20 mouse cellular contexts compared by ENCODE assay signal in the genomic region with DNA sequence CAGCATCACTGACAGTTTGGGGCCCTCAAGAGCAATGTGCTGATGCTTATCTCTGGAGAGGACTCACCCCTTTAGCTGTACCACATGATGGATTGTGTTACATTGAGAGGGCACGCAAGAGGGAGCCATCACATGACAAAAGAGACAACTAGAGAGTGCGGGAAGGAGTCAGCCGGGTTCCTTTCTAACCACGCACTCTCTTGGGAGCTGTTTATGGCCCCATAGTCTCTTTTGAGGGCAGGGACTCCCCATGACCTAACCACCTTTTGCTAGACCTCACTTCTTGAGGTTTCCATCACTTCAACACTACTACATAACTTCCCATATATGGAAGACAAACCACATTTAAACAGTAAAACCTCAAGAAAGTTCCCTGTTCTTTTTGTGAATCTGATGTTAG.
DNase-seq lines count a peak whose midpoint lies in the region; ATAC-seq and TF ChIP-seq lines count a peak whose summit lies in the region.
"Had no signal": no experiment of that assay in that cellular context is flagged by ENCODE, and none has a peak within 500 bp of the region (broad histone marks: within the 10 kb centered on the region; RNA-seq: fewer than 3 reads in every experiment).

No protein-coding gene starts in this region.

- no peak for ATAC-seq in embryonic facial prominence, embryonic 13.5 days (ENCODE audit: insufficient number of reproducible peaks, insufficient read depth, low FRiP score, low TSS enrichment, low read depth)
- no peak for ATAC-seq in hindbrain, embryonic 11.5 days (ENCODE audit: low FRiP score)
- ATAC-seq: activated CD4-positive, CD25-positive, alpha-beta regulatory T cell, adult 4 months; CD4-positive, CD25-positive, alpha-beta regulatory T cell, adult 4 months; forebrain, embryonic 13.5 days; forebrain, embryonic 15.5 days; forebrain, postnatal 0 days; Patski had no signal

- TF ChIP-seq EP300 in CH12.LX (IDR thresholded peaks at IDR 0.05; ENCODE audit: low read length) = no peak

- peaks cover 75% of the 10 kb centered on the region for H3K4me1 ChIP-seq in embryonic facial prominence, embryonic 13.5 days
- peaks cover 36% of the 10 kb centered on the region for H3K4me1 ChIP-seq in embryonic facial prominence, embryonic 10.5 days
- peaks cover 3 to 7% of the 10 kb centered on the region in 2 experiments; a peak in 3 of 4 replicates for H3K4me1 ChIP-seq in CH12.LX (ENCODE audit: control insufficient read depth in 1 of 2, insufficient read depth in 2 of 2)
- peaks cover 6% of the 10 kb centered on the region for H3K4me1 ChIP-seq in hindbrain, embryonic 11.5 days (replicated peaks; ENCODE audit: control insufficient read depth, insufficient read depth, low read length)

- no peak for TF ChIP-seq POLR2A in CH12.LX (IDR thresholded peaks at IDR 0.05; ENCODE audit: low read depth, low read length)

- no peaks in the 10 kb centered on the region for H3K79me2 ChIP-seq in CH12.LX (replicated peaks; ENCODE audit: control insufficient read depth, extremely low read depth, insufficient read depth, poor library complexity, severe bottlenecking)

- 74% methylated on average over 4 of the region's 4 CpGs for WGBS in embryonic facial prominence, embryonic 13.5 days
- WGBS in embryonic facial prominence, embryonic 10.5 days = 87% methylated on average over 4 of the region's 4 CpGs
- 73% methylated on average over 4 of the region's 4 CpGs for WGBS in hindbrain, embryonic 11.5 days

- no peak for DNase-seq in embryonic facial prominence, embryonic 10.5 days (ENCODE audit: low spot score)
- DNase-seq in 3T3-L1 (ENCODE audit: low read depth, low spot score) (peak; percentile 6), CH12.LX (ENCODE audit: extremely low read depth) (peak; percentile 27)
- DNase-seq in Muller cell, postnatal 12 days (ENCODE audit: inconsistent ontology term) = no peak
- no peak for DNase-seq in hindbrain, embryonic 11.5 days (ENCODE audit: low spot score)
- DNase-seq: adrenal gland, adult 8-10 months; adrenal gland, postnatal 14 days; adrenal gland, postnatal 36 days; cerebellum, adult 11-12 months; cerebellum, adult 2 months; cerebellum, adult 9-10 months; cerebellum, postnatal 10 days; cerebellum, postnatal 25 days; forebrain, postnatal 0 days had no signal

- H3K9me3 ChIP-seq in embryonic facial prominence, embryonic 13.5 days = no peaks in the 10 kb centered on the region
- no peaks in the 10 kb centered on the region for H3K9me3 ChIP-seq in embryonic facial prominence, embryonic 10.5 days
- peaks cover 7% of the 10 kb centered on the region for H3K9me3 ChIP-seq in CH12.LX (replicated peaks; ENCODE audit: low read length)
- no peaks in the 10 kb centered on the region for H3K9me3 ChIP-seq in hindbrain, embryonic 11.5 days (ENCODE audit: control insufficient read depth, low read length)
- H3K9me3 ChIP-seq: forebrain, embryonic 13.5 days; forebrain, embryonic 15.5 days had no signal

- H3K27me3 ChIP-seq in embryonic facial prominence, embryonic 13.5 days = no peaks in the 10 kb centered on the region
- H3K27me3 ChIP-seq in embryonic facial prominence, embryonic 10.5 days (replicated peaks; ENCODE audit: low read depth, poor library complexity, severe bottlenecking) = peaks cover 34% of the 10 kb centered on the region
- peaks cover 88% of the 10 kb centered on the region for H3K27me3 ChIP-seq in CH12.LX (replicated peaks)
- H3K27me3 ChIP-seq in hindbrain, embryonic 11.5 days (ENCODE audit: control insufficient read depth, insufficient read depth, low read length) = 0 out of 2 replicates have a peak, but pooled peaks cover 3% of the 10 kb centered on the region
- H3K27me3 ChIP-seq: forebrain, embryonic 15.5 days; Patski had no signal

- dilution Hi-C loops in CH12.LX (cut with MboI; ENCODE audit: extremely low pct_ligation_motif_present, extremely low pct_unique_long_range_greater_than_20kb, low sequenced_read_pairs) = no loop called here

- no peaks in the 10 kb centered on the region for H3K36me3 ChIP-seq in embryonic facial prominence, embryonic 13.5 days
- no peaks in the 10 kb centered on the region for H3K36me3 ChIP-seq in embryonic facial prominence, embryonic 10.5 days (replicated peaks)
- no peaks in the 10 kb centered on the region for H3K36me3 ChIP-seq in CH12.LX (replicated peaks in 1 of 2; ENCODE audit: control insufficient read depth in 1 of 2, insufficient read depth in 1 of 2, low read length in 1 of 2)
- no peaks in the 10 kb centered on the region for H3K36me3 ChIP-seq in hindbrain, embryonic 11.5 days (ENCODE audit: control insufficient read depth, insufficient read depth, low read length)
- H3K36me3 ChIP-seq: forebrain, embryonic 15.5 days had no signal

- in situ Hi-C loops in CH12.LX (cut with MboI; ENCODE audit: low pct_ligation_motif_present, low pct_unique_long_range_greater_than_20kb, low sequenced_read_pairs) = no loop called here

- H3K27ac ChIP-seq in embryonic facial prominence, embryonic 13.5 days = peak overlapping the region; percentile 77; the same call in 1 of the 2 replicates
- H3K27ac ChIP-seq in embryonic facial prominence, embryonic 10.5 days (replicated peaks) = no peak overlapping the region
- no peak overlapping the region for H3K27ac ChIP-seq in CH12.LX (ENCODE audit: insufficient read depth, low read depth)
- H3K27ac ChIP-seq in hindbrain, embryonic 11.5 days (ENCODE audit: low read depth, low read length) = no peak overlapping the region
- H3K27ac ChIP-seq: forebrain, embryonic 13.5 days; forebrain, embryonic 15.5 days had no signal

- TF ChIP-seq CTCF in CH12.LX (conservative IDR thresholded peaks at IDR 0.05 in 1 of 2, IDR thresholded peaks at IDR 0.05 in 1 of 2; ENCODE audit: low read depth in 2 of 2, low read length in 2 of 2) = peak in 1 of 2 experiments; percentile 25; a peak in 2 of 4 replicates

- no peak overlapping the region for H3K4me3 ChIP-seq in embryonic facial prominence, embryonic 13.5 days
- H3K4me3 ChIP-seq in embryonic facial prominence, embryonic 10.5 days = no peak overlapping the region
- no peak overlapping the region for H3K4me3 ChIP-seq in CH12.LX (replicated peaks in 1 of 3; ENCODE audit: low read depth in 2 of 3, low read length in 2 of 3, poor library complexity in 1 of 3)
- H3K4me3 ChIP-seq in hindbrain, embryonic 11.5 days (ENCODE audit: low read depth, low read length) = no peak overlapping the region
- H3K4me3 ChIP-seq: forebrain, embryonic 13.5 days; forebrain, embryonic 15.5 days had no signal

- H3K4me2 ChIP-seq in embryonic facial prominence, embryonic 13.5 days = no peak overlapping the region
- H3K4me2 ChIP-seq in CH12.LX (ENCODE audit: insufficient read depth, low read depth, poor library complexity, severe bottlenecking) = no peak overlapping the region
- H3K4me2 ChIP-seq in hindbrain, embryonic 11.5 days (replicated peaks; ENCODE audit: low read depth, low read length) = no peak overlapping the region
- H3K4me2 ChIP-seq: forebrain, embryonic 13.5 days; forebrain, embryonic 15.5 days had no signal

- no peak overlapping the region for H3K9ac ChIP-seq in embryonic facial prominence, embryonic 13.5 days
- H3K9ac ChIP-seq in CH12.LX (ENCODE audit: insufficient read depth, low read depth) = no peak overlapping the region
- no peak overlapping the region for H3K9ac ChIP-seq in hindbrain, embryonic 11.5 days (ENCODE audit: low read depth, low read length)
- H3K9ac ChIP-seq: forebrain, embryonic 13.5 days; forebrain, embryonic 15.5 days; forebrain, postnatal 0 days had no signal

- peak; percentile 14 for TF ChIP-seq RAD21 in CH12.LX (IDR thresholded peaks at IDR 0.05; ENCODE audit: low read depth, low read length)

TF ChIP-seq in CH12.LX, 34 proteins besides CTCF, POLR2A, EP300 and RAD21:
- no peak for TF ChIP-seq RCOR1 (conservative IDR thresholded peaks at IDR 0.05; ENCODE audit: low read depth, low read length)
- peak; percentile 17; the same call in 1 of the 2 replicates for TF ChIP-seq TCF12 (IDR thresholded peaks at IDR 0.05; ENCODE audit: low read depth, low read length)
- TF ChIP-seq SIN3A (IDR thresholded peaks at IDR 0.05; ENCODE audit: low read length) = 0 out of 2 replicates have a peak, but pooled peaks have one; percentile 25
- TF ChIP-seq BHLHE40 (IDR thresholded peaks at IDR 0.05; ENCODE audit: low read depth, low read length) = peak; percentile 71
- no peak for TF ChIP-seq ZMIZ1 (IDR thresholded peaks at IDR 0.05; ENCODE audit: low read depth, low read length)
- peak; percentile 61; the same call in 1 of the 2 replicates for TF ChIP-seq MAFK (IDR thresholded peaks at IDR 0.05; ENCODE audit: insufficient replicate concordance, low read length)
- TF ChIP-seq ETS1 (conservative IDR thresholded peaks at IDR 0.05; ENCODE audit: low read depth, low read length) = peak; percentile 39
- TF ChIP-seq MEF2A (IDR thresholded peaks at IDR 0.05; ENCODE audit: borderline replicate concordance, low read depth, low read length) = no peak
- no peak for TF ChIP-seq POLR2AphosphoS2 (IDR thresholded peaks at IDR 0.05; ENCODE audit: low read depth, low read length)

Comparison
In these comparisons a context has a peak if more than half of its experiments do, and no peak if none do; other contexts are left out.
1. DNase-seq: peak in 3T3-L1 (single experiment) and CH12.LX (single experiment); none in embryonic facial prominence, embryonic 10.5 days (single experiment), Muller cell, postnatal 12 days (single experiment) and hindbrain, embryonic 11.5 days (single experiment).